In the genomic region with DNA sequence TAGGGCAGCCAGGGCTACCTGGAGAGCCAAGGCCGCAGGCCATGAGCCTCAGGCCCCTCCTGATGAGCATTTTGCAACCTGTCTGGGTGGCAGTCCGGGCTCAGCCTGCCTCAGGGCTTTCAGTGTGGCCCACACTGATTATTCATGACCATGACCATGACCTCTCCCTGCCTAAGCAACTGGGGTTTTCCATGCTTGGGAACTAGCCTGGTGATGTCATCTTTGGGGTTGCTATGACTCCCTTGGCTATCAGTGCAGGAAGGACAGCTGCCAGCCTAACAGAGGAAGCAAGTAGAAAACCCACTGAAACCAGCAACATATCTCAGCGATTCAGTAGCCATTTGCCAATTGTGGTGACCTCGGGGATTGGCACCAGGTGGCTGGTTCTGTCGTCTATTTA, we compare ENCODE assay signal across 7 mouse cellular contexts.
A peak's percentile ranks its signal among the peaks of the same experiment; 100 is the strongest.
DNase-seq lines count a peak whose midpoint lies in the region; ATAC-seq lines count a peak whose summit lies in the region.

No protein-coding gene starts in this region.

- ATAC-seq in hindbrain, embryonic 14.5 days (ENCODE audit: low FRiP score) = no peak; the same call in 1 of the 2 replicates
- peak; percentile 38; the same call in 1 of the 2 replicates for ATAC-seq in liver, embryonic 12.5 days
- peak; percentile 68; the same call in 1 of the 2 replicates for ATAC-seq in neural tube, embryonic 13.5 days (ENCODE audit: low read depth)

- no peak overlapping the region for H3K4me3 ChIP-seq in hindbrain, embryonic 14.5 days (replicated peaks; ENCODE audit: low read length)
- no peak overlapping the region for H3K4me3 ChIP-seq in liver, embryonic 12.5 days
- no peak overlapping the region for H3K4me3 ChIP-seq in neural tube, embryonic 13.5 days

- no peaks in the 10 kb centered on the region for H3K27me3 ChIP-seq in hindbrain, embryonic 14.5 days (ENCODE audit: control insufficient read depth, insufficient read depth, low read length)
- H3K27me3 ChIP-seq in liver, embryonic 12.5 days (replicated peaks) = no peaks in the 10 kb centered on the region
- no peaks in the 10 kb centered on the region for H3K27me3 ChIP-seq in neural tube, embryonic 13.5 days

- H3K27ac ChIP-seq in hindbrain, embryonic 14.5 days = no peak overlapping the region
- H3K27ac ChIP-seq in liver, embryonic 12.5 days = no peak overlapping the region
- H3K27ac ChIP-seq in neural tube, embryonic 13.5 days (replicated peaks) = peak overlapping the region; percentile 42

- H3K9me3 ChIP-seq in hindbrain, embryonic 14.5 days (ENCODE audit: control insufficient read depth, low read length) = no peaks in the 10 kb centered on the region
- H3K9me3 ChIP-seq in liver, embryonic 12.5 days (replicated peaks) = no peaks in the 10 kb centered on the region
- no peaks in the 10 kb centered on the region for H3K9me3 ChIP-seq in neural tube, embryonic 13.5 days

- no peak overlapping the region for H3K9ac ChIP-seq in hindbrain, embryonic 14.5 days
- no peak overlapping the region for H3K9ac ChIP-seq in liver, embryonic 12.5 days
- no peak overlapping the region for H3K9ac ChIP-seq in neural tube, embryonic 13.5 days

- H3K4me2 ChIP-seq in hindbrain, embryonic 14.5 days (replicated peaks) = no peak overlapping the region
- no peak overlapping the region for H3K4me2 ChIP-seq in liver, embryonic 12.5 days
- no peak overlapping the region for H3K4me2 ChIP-seq in neural tube, embryonic 13.5 days

- H3K36me3 ChIP-seq in hindbrain, embryonic 14.5 days (replicated peaks; ENCODE audit: control insufficient read depth, insufficient read depth) = peaks cover 12% of the 10 kb centered on the region
- peaks cover 12% of the 10 kb centered on the region for H3K36me3 ChIP-seq in liver, embryonic 12.5 days
- peaks cover 18% of the 10 kb centered on the region for H3K36me3 ChIP-seq in neural tube, embryonic 13.5 days

- WGBS in hindbrain, embryonic 14.5 days = 48% methylated on average over 5 of the region's 5 CpGs
- 35% methylated on average over 5 of the region's 5 CpGs for WGBS in liver, embryonic 12.5 days (ENCODE audit: insufficient replicate concordance)
- 40% methylated on average over 5 of the region's 5 CpGs for WGBS in neural tube, embryonic 13.5 days

- peaks cover 16% of the 10 kb centered on the region; the same call in 1 of the 2 replicates for H3K4me1 ChIP-seq in hindbrain, embryonic 14.5 days (replicated peaks; ENCODE audit: control insufficient read depth, insufficient read depth, low read length)
- H3K4me1 ChIP-seq in liver, embryonic 12.5 days = peaks cover 21% of the 10 kb centered on the region
- H3K4me1 ChIP-seq in neural tube, embryonic 13.5 days (replicated peaks) = peaks cover 46% of the 10 kb centered on the region

- peak; percentile 86 for DNase-seq in MN1 (ENCODE audit: low spot score)
- DNase-seq in adrenal gland, adult 2 months = peak; percentile 93
- DNase-seq in gastrocnemius, adult 18-20 months (ENCODE audit: low spot score) = peak; percentile 74
- peak; percentile 53 for DNase-seq in hindbrain, embryonic 14.5 days (ENCODE audit: low spot score)
- no peak for DNase-seq in T-cell, adult 2 months (ENCODE audit: low spot score)
